Mouse (Mus musculus) embryonic fibroblast, embryonic 13.5 days (primary cell): ENCODE results near the gene Fam135a.

Experiments used
- CTCF ChIP-seq: IDR thresholded peaks from 2 replicates; pipeline ENCODE4 v1.5.1; 2011; ENCODE audit warnings: mild to moderate bottlenecking, control low read depth, low read length, moderate library complexity, borderline replicate concordance; ENCODE audit not compliant: insufficient read depth
- POLR2A ChIP-seq: IDR thresholded peaks from 2 replicates; pipeline ENCODE4 v1.6.1; 2011; ENCODE audit warnings: low read depth, mild to moderate bottlenecking, control low read depth, low read length, moderate library complexity

DNA sequence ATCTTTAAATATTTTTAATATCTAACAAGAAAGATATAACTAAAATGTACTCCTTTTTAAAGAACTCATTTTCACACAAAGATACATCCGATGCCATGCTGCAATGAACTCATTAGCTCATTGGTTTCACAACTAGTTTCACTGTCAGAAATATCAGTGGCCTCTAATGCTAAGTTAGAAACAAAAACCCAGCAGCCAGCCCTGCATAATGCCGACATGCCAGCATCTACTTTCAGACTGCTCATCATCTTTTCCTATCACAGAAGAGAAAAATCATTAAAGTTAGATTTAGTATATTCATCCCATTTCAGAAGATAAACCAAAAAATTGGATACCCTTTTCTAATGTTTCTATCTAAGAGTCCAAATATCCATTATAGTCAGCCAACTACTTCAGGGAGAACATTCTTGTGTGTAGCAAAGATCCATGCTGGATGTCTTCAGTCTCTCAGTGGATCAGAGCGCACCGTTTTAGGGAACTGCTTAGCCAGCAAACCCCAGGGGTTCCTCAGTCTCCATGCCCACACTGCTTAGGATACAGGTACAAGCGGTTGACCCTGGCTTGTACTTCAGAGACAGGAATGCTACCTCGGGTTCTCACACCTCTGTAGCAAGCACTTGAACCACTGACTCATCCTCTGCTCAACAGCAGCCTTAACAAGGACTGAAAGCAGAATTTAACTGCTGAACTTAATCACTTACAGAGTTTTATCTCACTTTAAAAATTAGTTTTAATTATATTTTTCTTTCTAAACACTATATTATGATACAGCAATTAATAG, 53.2 kb downstream of the Fam135a start:
- no peak for TF ChIP-seq CTCF
- no peak for TF ChIP-seq POLR2A
